Mouse (Mus musculus) T-cell, adult 2 months (primary cell): ENCODE results near the gene Kmt2e.

Experiments
- DNase-seq: peaks from one replicate; pipeline ENCODE4 v3.0.0; 2022; ENCODE audit warnings: low spot score

Gene Kmt2e

DNA sequence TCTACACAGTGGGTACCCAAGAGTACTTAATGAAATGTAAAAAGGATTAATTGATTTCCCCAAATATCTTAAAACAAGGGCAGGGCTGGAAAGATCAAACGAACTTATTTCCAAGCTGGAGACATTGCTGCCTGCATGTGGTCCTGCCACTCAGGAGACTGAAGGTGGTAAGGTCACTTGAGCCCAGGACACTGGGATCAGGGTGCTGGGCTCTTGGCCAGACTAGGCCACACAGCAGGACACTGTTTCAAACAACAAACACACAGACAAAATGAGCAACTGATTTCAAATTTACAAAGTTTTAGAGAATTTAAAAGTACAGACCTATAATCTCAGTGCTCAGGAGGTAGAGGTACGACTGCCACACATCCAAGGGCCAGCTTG is 23.5 kb upstream of the Kmt2e start:
- no peak for DNase-seq

DNA sequence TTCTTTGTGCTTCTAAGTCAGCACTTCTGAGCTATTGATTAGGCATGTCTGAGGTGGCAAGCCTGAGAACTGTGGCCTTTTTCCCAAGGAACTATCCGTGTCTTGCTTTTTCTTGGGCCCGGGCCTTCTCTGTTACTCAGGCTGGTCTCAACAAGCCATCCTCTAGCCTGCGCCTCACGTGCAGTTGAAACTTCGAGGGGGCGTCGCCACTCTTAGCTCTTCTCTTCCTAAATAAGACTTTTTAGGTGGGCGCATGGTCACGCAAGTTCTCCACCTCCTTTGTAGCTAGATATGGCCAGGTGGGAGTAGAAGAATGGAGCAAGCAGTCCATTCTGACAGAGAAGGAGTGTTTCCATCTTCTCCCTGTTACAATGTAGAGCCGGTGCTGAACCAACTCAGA is 22.6 kb upstream of the Kmt2e start:
- no peak for DNase-seq

DNA sequence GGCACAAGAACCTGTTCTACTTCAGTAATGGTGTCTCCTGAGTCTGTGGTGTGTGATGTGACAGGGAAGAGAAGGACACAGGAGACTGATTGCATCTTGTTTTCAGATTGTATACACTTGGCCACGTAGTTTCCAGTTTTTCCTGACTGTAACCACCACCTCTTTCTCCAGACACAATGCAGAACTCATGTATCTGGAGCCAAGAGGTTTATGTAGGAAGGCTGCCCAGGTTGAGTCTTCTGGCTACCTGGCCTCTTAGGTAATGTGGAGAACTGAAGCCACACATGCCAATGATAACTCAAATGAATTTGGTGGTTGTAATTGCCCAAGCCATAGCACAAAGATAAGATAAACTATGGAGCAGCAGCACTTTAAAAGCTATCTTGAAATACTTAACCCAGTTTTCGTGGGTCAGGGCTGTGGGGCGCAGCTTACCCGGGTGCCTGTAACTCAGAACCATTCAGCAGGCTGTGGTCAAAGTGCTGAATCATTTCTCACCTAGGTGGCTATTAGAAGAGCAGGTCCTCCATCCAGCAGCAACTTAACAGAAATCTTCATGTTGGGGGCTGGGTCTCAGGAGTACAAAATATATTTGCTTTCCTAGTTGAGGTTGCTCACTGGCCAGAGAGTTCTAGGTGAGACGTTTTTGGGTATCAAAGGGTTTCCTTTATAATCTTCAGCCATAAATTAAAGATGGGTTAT is 21.8 kb upstream of the Kmt2e start:
- no peak for DNase-seq

- DNase-seq = no peak
Observed at GRCm38 (mm10) chr5:23413058-23413457, 21.2 kb upstream of the Kmt2e start.

- no peak for DNase-seq
Observed at GRCm38 (mm10) chr5:23413575-23414470, 20.4 kb upstream of the Kmt2e start.

GRCm38 (mm10) chr5:23414490-23415126 is 19.6 kb upstream of the Kmt2e start:
- no peak for DNase-seq

- peak; percentile 68 for DNase-seq
Observed at GRCm38 (mm10) chr5:23415571-23416285, 18.5 kb upstream of the Kmt2e start.

GRCm38 (mm10) chr5:23416286-23416643 is 18.0 kb upstream of the Kmt2e start:
- peak; percentile 48 for DNase-seq

DNA sequence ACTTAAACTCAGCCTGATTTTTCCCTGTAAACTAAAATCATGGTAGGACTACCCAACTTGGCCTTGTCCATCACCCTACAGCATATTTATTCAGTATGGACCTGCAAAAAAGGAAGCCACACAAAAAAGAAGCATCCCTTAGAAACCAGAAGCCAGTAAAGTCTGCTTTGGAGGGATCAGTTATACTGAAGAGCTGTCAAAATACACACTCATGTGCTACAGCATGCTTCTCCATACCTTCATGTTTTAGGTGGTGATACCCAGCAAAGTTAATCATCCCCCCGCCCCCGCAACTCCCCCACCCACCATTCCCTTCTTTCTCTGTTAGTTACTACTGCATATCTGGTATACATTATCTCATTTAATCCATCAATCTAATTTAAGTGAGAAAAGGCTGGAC is 16.5 kb upstream of the Kmt2e start:
- DNase-seq = peak; percentile 28

- DNase-seq = peak; percentile 97
Observed at GRCm38 (mm10) chr5:23418147-23418781, 16.0 kb upstream of the Kmt2e start.

DNA sequence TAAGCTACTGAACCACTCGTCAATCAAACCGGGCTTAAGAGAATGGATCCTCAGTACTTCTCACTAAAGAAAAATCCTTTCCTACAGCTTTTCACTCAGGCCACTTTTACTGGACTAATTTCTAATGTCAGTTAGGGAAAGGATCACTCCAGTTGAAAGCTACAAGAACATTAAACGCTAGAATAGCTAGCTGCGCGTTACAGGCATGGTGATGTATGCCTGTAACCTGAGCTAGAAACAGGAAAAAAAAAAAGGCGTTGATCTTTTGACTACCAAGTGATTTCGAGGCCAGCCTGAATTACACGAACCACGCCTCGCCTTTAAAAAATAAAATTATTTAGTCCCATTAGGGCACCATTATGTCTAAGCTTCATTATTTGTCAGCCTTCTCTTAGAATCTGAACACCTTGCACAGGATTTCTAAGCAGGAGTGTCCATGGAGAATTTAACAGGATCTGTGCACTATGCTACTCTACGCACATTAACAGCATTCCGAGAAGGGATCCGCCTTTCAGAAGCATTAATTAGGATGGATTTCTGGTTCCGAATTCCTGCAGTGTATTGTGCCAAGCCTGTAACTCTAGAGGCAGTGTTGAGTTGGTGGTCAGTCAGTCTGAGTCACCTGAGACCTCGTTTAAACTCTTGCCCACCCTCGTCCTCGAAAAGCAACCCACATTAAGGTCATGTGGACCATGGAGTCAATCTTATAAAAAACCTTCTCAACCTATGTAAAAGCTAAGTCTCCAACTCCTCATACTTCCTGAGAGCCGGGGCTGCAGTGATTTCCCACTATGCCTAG is 15.2 kb upstream of the Kmt2e start:
- no peak for DNase-seq

- DNase-seq = peak; percentile 20
Observed at GRCm38 (mm10) chr5:23419616-23420170, 14.5 kb upstream of the Kmt2e start.

DNA sequence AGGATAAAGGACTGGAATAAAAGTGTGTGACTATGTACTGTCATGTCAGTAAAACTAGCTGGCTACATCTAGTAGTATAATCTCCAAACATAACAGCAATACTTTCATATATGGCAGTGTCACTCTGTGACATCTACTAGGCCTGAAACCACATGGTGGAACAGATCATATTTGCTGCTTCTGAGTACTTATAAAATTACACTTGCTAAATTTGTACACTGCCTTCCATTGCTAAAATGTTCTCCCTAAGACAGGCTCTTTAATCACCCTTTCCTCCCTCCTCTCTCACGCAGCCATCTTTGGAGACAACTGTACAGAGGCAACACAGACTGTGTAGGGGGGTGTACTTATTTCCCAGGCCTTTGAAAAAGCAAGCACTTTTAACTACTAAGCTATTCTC is 13.8 kb upstream of the Kmt2e start:
- DNase-seq = no peak

DNA sequence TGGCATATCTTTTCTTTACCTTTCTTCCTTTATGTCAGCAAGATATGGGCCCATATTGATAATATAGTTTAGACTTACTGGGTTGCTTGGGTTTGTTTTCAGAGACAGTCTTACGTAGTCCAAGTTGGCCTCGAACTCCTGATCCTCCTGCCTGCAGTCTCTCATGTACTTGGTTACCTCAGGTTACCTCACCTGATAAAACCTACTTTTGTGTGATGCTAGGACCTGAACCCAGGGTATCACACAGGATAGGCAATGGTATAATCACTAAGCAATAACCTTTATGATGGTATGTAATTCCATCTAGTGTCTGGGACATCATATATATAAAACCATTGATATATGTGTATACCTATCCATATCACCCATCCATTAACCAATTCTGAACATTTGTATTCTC is 12.8 kb upstream of the Kmt2e start:
- no peak for DNase-seq

GRCm38 (mm10) chr5:23423036-23423435 is 11.2 kb upstream of the Kmt2e start:
- no peak for DNase-seq

DNA sequence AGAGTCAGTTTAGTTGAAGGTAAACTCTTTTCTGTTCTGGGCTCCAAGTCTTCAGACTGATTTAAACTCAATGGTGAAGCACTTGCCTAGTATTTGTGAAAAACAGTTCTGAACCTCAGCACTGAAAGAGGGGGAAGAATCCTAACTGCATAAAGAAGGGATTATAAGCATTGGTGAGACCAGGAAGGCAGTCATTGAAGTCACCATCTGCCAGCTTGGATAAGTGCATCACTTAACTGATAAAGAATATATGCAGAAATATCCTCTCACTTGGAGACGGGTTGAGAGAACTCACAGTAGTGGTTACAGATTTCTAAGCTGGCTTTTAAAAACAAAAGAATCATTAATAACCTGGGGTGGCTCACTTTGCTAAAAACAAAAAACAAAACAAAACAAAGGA is 6.7 kb upstream of the Kmt2e start:
- no peak for DNase-seq

DNA sequence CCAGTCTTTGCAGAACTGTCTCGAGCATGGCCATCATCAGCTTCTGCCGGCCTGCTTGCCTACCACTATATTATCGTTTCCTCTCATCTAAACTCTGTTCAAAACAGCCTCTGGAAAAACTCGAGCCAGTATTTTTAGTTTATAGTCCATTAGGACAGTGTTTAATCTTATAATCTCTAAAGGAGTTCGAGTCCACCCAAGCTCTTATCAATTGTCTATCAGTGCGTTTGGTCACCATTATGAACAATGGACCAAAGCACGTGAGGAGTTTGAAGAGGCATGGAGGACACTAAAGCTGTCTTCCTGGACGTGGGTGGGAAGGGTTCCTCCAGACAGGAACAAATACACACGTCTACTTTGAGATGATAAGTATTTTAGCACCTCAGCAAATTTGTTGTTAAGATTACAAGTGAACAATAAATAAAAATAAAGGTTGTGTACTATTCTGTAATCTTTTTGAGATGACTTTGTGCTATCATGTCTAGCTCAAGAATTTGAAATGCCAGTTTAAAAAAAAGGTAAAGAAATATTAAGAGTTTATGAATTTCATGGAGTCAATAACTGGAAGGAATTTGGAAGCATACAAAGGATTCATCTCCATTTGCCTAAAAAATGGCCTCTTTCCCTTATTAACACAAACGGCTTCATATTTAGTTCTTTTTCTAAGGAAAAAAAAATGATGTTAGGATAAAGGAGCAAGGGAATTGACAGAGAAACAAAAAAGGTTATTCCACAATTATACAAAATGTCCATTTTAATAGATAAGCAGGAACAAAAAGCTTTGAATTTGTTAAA is 3.0 kb upstream of the Kmt2e start:
- no peak for DNase-seq

GRCm38 (mm10) chr5:23431948-23432707 is 2.1 kb upstream of the Kmt2e start:
- DNase-seq = no peak
